Mouse (Mus musculus) adrenal gland, postnatal 0 days (tissue): Measurements from ENCODE around the gene Gm20909. TPM values are rescaled to one million over a fixed set of nuclear protein-coding genes. Genes with fewer than 3 reads are reported as not detected.

ENCODE experiments used
- polyA plus RNA-seq: library from polyadenylated mRNA; unstranded; fragments of >200 nt; fragmentation: Nextera tagmentation; extraction: Ambion mirVana; gene quantifications from 2 replicates; pipeline ENCODE4 v1.2.1, GENCODE M21; 2015

Gene Gm20909
- not detected in 2 replicates for polyA plus RNA-seq

GRCm38 (mm10) chrY:21164270-21164669, at the start of gene Gm20909:
TSS of gene Gm20909 (plus strand) at chrY:21164570.

Other genes starting within 250 kb of the Gm20909 start
- gene Gm29866, start 170.9 kb upstream of the Gm20909 start, polyA plus RNA-seq, result not detected in 2 replicates
- gene Gm20865, start 77.0 kb downstream of the Gm20909 start, polyA plus RNA-seq, result not detected in 2 replicates